Mouse (Mus musculus): Measurements from ENCODE around the gene Cfap77. TPM values are rescaled to one million over a fixed set of nuclear protein-coding genes. Genes with fewer than 3 reads are reported as not detected.

Cfap77 gene
- polyA plus RNA-seq, 1 experiment: 0.12 TPM

GRCm38 (mm10) chr2:28974520-28974919 is 80.3 kb downstream of the Cfap77 start:
- H3ac ChIP-seq (ENCODE audit: control insufficient read depth, insufficient read length, low read depth): no peak overlapping the region
- TF ChIP-seq CEBPB (IDR thresholded peaks at IDR 0.05; ENCODE audit: low read depth): no peak
- no peak for TF ChIP-seq USF1 (IDR thresholded peaks at IDR 0.05; ENCODE audit: low read depth)
- no peak for TF ChIP-seq MAX (IDR thresholded peaks at IDR 0.05)
- no peak for TF ChIP-seq FOSL1 (IDR thresholded peaks at IDR 0.05; ENCODE audit: insufficient read depth, low read length, poor library complexity, severe bottlenecking)
- TF ChIP-seq CTCF (IDR thresholded peaks at IDR 0.05; ENCODE audit: control insufficient read depth, insufficient read depth, insufficient read length): no peak
- no peak for TF ChIP-seq MYOG (IDR thresholded peaks at IDR 0.05; ENCODE audit: control insufficient read depth, extremely low read depth, insufficient read length)
- no peak for TF ChIP-seq MYOD1 (IDR thresholded peaks at IDR 0.05; ENCODE audit: control insufficient read depth, insufficient read length, low read depth)
- H3K27me3 ChIP-seq (ENCODE audit: control insufficient read depth, insufficient read depth, insufficient read length): no peaks in the 10 kb centered on the region
- no peaks in the 10 kb centered on the region for H3K79me2 ChIP-seq (ENCODE audit: control insufficient read depth, insufficient read depth)
- no peaks in the 10 kb centered on the region for H3K79me3 ChIP-seq (ENCODE audit: low read depth)
- H3K4me3 ChIP-seq (ENCODE audit: insufficient read depth, poor library complexity, severe bottlenecking): no peak overlapping the region
- no peaks in the 10 kb centered on the region for H3K36me3 ChIP-seq (ENCODE audit: control insufficient read depth, insufficient read depth)

GRCm38 (mm10) chr2:28973832-28974450 is 80.9 kb downstream of the Cfap77 start:
- TF ChIP-seq MYOD1 (IDR thresholded peaks at IDR 0.05; ENCODE audit: control insufficient read depth, insufficient read length, low read depth) (no peak), CTCF (IDR thresholded peaks at IDR 0.05; ENCODE audit: control insufficient read depth, insufficient read depth, insufficient read length) (no peak), MYOG (IDR thresholded peaks at IDR 0.05; ENCODE audit: control insufficient read depth, extremely low read depth, insufficient read length) (no peak), FOSL1 (IDR thresholded peaks at IDR 0.05; ENCODE audit: insufficient read depth, low read length, poor library complexity, severe bottlenecking) (no peak), MAX (IDR thresholded peaks at IDR 0.05) (no peak), CEBPB (IDR thresholded peaks at IDR 0.05; ENCODE audit: low read depth) (no peak), USF1 (IDR thresholded peaks at IDR 0.05; ENCODE audit: low read depth) (no peak)
- no peak overlapping the region for H3K4me3 ChIP-seq (ENCODE audit: insufficient read depth, poor library complexity, severe bottlenecking)
- no peaks in the 10 kb centered on the region for H3K79me3 ChIP-seq (ENCODE audit: low read depth)
- no peaks in the 10 kb centered on the region for H3K36me3 ChIP-seq (ENCODE audit: control insufficient read depth, insufficient read depth)
- H3K79me2 ChIP-seq (ENCODE audit: control insufficient read depth, insufficient read depth): no peaks in the 10 kb centered on the region
- H3ac ChIP-seq (ENCODE audit: control insufficient read depth, insufficient read length, low read depth): no peak overlapping the region
- no peaks in the 10 kb centered on the region for H3K27me3 ChIP-seq (ENCODE audit: control insufficient read depth, insufficient read depth, insufficient read length)

- no peak overlapping the region for H3K4me3 ChIP-seq (ENCODE audit: insufficient read depth, poor library complexity, severe bottlenecking)
- no peak for TF ChIP-seq USF1 (IDR thresholded peaks at IDR 0.05; ENCODE audit: low read depth)
- TF ChIP-seq CTCF (IDR thresholded peaks at IDR 0.05; ENCODE audit: control insufficient read depth, insufficient read depth, insufficient read length): no peak
- no peak for TF ChIP-seq MAX (IDR thresholded peaks at IDR 0.05)
- TF ChIP-seq FOSL1 (IDR thresholded peaks at IDR 0.05; ENCODE audit: insufficient read depth, low read length, poor library complexity, severe bottlenecking): no peak
- TF ChIP-seq MYOD1 (IDR thresholded peaks at IDR 0.05; ENCODE audit: control insufficient read depth, insufficient read length, low read depth): no peak
- no peak for TF ChIP-seq CEBPB (IDR thresholded peaks at IDR 0.05; ENCODE audit: low read depth)
- TF ChIP-seq MYOG (IDR thresholded peaks at IDR 0.05; ENCODE audit: control insufficient read depth, extremely low read depth, insufficient read length): no peak
- H3K79me2 ChIP-seq (ENCODE audit: control insufficient read depth, insufficient read depth): no peaks in the 10 kb centered on the region
- no peaks in the 10 kb centered on the region for H3K36me3 ChIP-seq (ENCODE audit: control insufficient read depth, insufficient read depth)
- no peaks in the 10 kb centered on the region for H3K27me3 ChIP-seq (ENCODE audit: control insufficient read depth, insufficient read depth, insufficient read length)
- H3ac ChIP-seq (ENCODE audit: control insufficient read depth, insufficient read length, low read depth): no peak overlapping the region
- H3K79me3 ChIP-seq (ENCODE audit: low read depth): no peaks in the 10 kb centered on the region
These were observed 84.4 kb downstream of the Cfap77 start for GRCm38 (mm10) chr2:28970424-28970823.

- Histone ChIP-seq H3K79me2 (ENCODE audit: control insufficient read depth, insufficient read depth) (no peaks in the 10 kb centered on the region), H3K4me3 (ENCODE audit: insufficient read depth, poor library complexity, severe bottlenecking) (no peak overlapping the region), H3K79me3 (ENCODE audit: low read depth) (no peaks in the 10 kb centered on the region), H3K27me3 (ENCODE audit: control insufficient read depth, insufficient read depth, insufficient read length) (no peaks in the 10 kb centered on the region), H3ac (ENCODE audit: control insufficient read depth, insufficient read length, low read depth) (no peak overlapping the region), H3K36me3 (ENCODE audit: control insufficient read depth, insufficient read depth) (no peaks in the 10 kb centered on the region)
- TF ChIP-seq CEBPB (IDR thresholded peaks at IDR 0.05; ENCODE audit: low read depth) (no peak), MYOD1 (IDR thresholded peaks at IDR 0.05; ENCODE audit: control insufficient read depth, insufficient read length, low read depth) (peak; percentile 32)
These were observed 86.6 kb downstream of the Cfap77 start for GRCm38 (mm10) chr2:28968278-28968677.

GRCm38 (mm10) chr2:28966151-28966795 is 88.6 kb downstream of the Cfap77 start:
- no peaks in the 10 kb centered on the region for H3K79me2 ChIP-seq (ENCODE audit: control insufficient read depth, insufficient read depth)
- H3K4me3 ChIP-seq (ENCODE audit: insufficient read depth, poor library complexity, severe bottlenecking): no peak overlapping the region
- no peaks in the 10 kb centered on the region for H3K36me3 ChIP-seq (ENCODE audit: control insufficient read depth, insufficient read depth)
- no peak overlapping the region for H3ac ChIP-seq (ENCODE audit: control insufficient read depth, insufficient read length, low read depth)
- TF ChIP-seq MYOG (IDR thresholded peaks at IDR 0.05; ENCODE audit: control insufficient read depth, extremely low read depth, insufficient read length) (no peak), FOSL1 (IDR thresholded peaks at IDR 0.05; ENCODE audit: insufficient read depth, low read length, poor library complexity, severe bottlenecking) (no peak), MAX (IDR thresholded peaks at IDR 0.05) (no peak), MYOD1 (IDR thresholded peaks at IDR 0.05; ENCODE audit: control insufficient read depth, insufficient read length, low read depth) (peak; percentile 70)
- H3K79me3 ChIP-seq (ENCODE audit: low read depth): no peaks in the 10 kb centered on the region
- no peaks in the 10 kb centered on the region for H3K27me3 ChIP-seq (ENCODE audit: control insufficient read depth, insufficient read depth, insufficient read length)

- no peaks in the 10 kb centered on the region for H3K79me2 ChIP-seq (ENCODE audit: control insufficient read depth, insufficient read depth)
- H3ac ChIP-seq (ENCODE audit: control insufficient read depth, insufficient read length, low read depth): no peak overlapping the region
- no peak overlapping the region for H3K4me3 ChIP-seq (ENCODE audit: insufficient read depth, poor library complexity, severe bottlenecking)
- H3K79me3 ChIP-seq (ENCODE audit: low read depth): no peaks in the 10 kb centered on the region
- no peaks in the 10 kb centered on the region for H3K36me3 ChIP-seq (ENCODE audit: control insufficient read depth, insufficient read depth)
- TF ChIP-seq MYOD1 (IDR thresholded peaks at IDR 0.05; ENCODE audit: control insufficient read depth, insufficient read length, low read depth) (no peak), MYOG (IDR thresholded peaks at IDR 0.05; ENCODE audit: control insufficient read depth, extremely low read depth, insufficient read length) (no peak), MAX (IDR thresholded peaks at IDR 0.05) (no peak), CEBPB (IDR thresholded peaks at IDR 0.05; ENCODE audit: low read depth) (no peak), FOSL1 (IDR thresholded peaks at IDR 0.05; ENCODE audit: insufficient read depth, low read length, poor library complexity, severe bottlenecking) (no peak), CTCF (IDR thresholded peaks at IDR 0.05; ENCODE audit: control insufficient read depth, insufficient read depth, insufficient read length) (no peak), USF1 (IDR thresholded peaks at IDR 0.05; ENCODE audit: low read depth) (no peak)
- no peaks in the 10 kb centered on the region for H3K27me3 ChIP-seq (ENCODE audit: control insufficient read depth, insufficient read depth, insufficient read length)
These were observed 91.3 kb downstream of the Cfap77 start for GRCm38 (mm10) chr2:28963565-28963964.
